Mouse (Mus musculus) heart, adult 9 months (tissue): ENCODE data around the gene Mpzl1.

Source experiments
- DNase-seq, 2 experiments: peaks; one replicate each; pipeline ENCODE4 v3.0.0; 2022; ENCODE audit warnings: low spot score in 2 of 2

The Mpzl1 gene

GRCm38 (mm10) chr1:165614793-165615192 lies 19.5 kb downstream of the Mpzl1 start:
- DNase-seq, result no peak

GRCm38 (mm10) chr1:165613926-165614325 lies 20.4 kb downstream of the Mpzl1 start:
- DNase-seq, result no peak

DNA sequence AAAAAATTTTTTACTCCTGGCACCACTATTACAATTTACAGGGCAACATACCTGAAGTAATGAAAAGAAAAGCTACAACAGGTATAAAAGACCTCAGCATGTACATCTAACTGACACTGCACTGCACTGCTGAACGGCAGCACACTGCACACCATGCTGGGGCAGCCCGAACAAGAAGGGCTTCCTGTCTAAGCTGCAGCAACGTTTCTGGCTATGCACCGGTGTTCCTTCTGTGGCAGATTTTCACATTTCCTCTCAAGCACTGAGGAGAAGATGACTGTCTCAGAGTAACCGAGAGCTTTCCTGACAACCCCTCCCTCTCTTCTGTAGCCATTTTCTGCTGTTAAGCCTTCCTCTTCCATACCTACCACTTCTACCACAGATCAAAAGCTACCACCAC lies 21.6 kb downstream of the Mpzl1 start:
- no peak for DNase-seq

- no peak for DNase-seq
Observed at GRCm38 (mm10) chr1:165610321-165610999, 23.9 kb downstream of the Mpzl1 start.

GRCm38 (mm10) chr1:165609495-165610320 lies 24.6 kb downstream of the Mpzl1 start:
- no peak for DNase-seq

DNA sequence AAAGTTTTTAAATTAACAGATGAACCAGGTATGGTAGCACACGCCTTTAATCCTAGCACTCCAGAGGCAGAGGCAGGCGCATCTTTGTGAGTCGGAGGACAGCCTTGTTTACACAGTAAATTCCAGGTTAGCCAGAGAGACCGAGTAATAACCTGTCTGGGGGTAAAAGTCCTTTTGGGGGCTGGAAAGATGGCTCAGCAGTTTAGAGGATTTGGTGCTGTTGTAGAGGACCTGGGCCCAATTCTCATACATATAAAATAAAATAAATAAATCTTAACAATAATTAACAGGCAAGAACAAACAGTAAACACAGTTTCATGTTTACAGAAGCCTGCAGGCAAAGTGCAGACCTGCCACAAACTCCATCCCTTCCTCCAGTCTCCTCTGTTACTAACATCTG lies 25.4 kb downstream of the Mpzl1 start:
- DNase-seq, result no peak

DNA sequence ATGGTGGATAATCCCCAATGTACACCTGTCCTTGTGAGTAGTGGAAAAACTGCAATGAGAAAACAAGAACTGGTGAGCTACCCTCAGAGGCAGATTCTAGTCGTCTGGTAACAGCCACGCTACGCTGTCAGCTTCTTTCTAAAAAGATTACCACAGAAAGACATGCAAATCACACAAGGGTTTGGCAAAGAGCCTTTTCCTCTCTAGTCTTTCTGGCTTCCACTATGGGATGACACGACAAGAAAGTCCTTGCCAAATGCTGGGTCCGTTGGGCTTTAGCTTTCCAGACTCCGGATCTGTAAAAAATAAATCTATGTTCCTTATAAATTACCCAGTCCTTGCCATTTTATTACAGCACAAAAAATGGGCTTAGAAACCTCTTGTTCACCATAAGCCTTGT lies 28.6 kb downstream of the Mpzl1 start:
- peak in 1 of 2 experiments; percentile 44 for DNase-seq

GRCm38 (mm10) chr1:165605108-165605507 lies 29.2 kb downstream of the Mpzl1 start:
- no peak for DNase-seq

DNA sequence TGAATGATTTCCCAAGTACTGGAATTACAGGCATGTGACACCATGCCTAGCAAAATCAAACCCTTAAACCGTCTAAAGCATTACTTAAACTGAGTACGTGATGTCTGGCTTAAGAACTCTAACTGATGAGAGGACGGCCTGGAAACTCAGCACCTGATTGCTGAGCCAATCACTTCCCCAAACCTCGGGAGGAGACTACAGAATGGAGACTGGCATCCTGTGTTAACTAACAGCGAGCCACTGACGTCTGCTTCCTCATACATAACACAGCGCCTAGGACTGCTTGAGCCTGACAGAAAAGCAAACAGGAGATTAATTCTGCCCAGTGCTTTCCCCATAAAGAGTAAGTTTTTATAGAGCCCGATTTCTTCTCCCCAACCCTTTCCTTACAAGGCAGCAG lies 30.1 kb downstream of the Mpzl1 start:
- no peak for DNase-seq

DNA sequence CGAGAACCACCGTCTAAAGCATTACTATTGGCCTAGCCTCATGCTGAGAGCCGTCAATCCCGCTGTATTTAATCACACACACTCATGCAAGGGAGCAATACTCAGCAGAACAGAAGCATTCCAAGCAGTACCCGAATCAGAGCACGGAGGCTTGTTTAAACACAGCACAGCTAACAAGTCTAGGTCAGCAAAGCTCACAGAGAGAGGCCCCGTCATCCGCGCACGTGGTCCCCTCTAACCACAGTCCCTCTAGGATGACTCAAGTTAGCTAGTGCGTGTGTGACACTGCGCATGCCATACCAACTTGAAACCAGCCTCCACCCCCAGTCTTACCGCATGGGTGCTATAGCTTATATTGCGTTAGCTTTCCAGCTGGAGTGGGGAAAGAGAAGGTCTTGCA lies 31.1 kb downstream of the Mpzl1 start:
- DNase-seq, result no peak

DNA sequence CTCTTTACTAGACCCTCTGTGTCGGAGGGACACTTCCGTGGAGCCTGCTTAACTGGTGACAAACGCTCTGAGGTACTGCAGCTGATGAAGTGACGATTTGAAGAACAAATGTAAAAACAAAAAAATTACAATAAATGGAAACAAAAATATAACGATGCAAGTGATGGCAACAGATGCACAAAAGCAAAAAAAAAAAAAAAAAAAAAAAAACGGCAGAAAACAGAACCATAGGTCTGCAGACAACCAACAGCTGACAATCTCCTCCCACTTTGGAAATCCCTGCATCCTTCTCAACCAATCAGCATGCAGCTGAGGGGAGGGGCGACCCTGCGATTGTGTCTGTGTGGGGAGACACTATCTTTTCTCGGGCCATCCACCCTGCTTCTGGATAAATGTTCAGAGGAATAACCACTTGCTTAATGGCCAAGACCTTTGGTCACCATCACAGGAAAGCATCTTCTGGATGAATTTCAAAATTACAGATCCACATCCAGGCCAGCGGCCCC lies 32.5 kb downstream of the Mpzl1 start:
- no peak for DNase-seq

- no peak for DNase-seq
Observed at GRCm38 (mm10) chr1:165594699-165595421, 39.5 kb downstream of the Mpzl1 start.

DNA sequence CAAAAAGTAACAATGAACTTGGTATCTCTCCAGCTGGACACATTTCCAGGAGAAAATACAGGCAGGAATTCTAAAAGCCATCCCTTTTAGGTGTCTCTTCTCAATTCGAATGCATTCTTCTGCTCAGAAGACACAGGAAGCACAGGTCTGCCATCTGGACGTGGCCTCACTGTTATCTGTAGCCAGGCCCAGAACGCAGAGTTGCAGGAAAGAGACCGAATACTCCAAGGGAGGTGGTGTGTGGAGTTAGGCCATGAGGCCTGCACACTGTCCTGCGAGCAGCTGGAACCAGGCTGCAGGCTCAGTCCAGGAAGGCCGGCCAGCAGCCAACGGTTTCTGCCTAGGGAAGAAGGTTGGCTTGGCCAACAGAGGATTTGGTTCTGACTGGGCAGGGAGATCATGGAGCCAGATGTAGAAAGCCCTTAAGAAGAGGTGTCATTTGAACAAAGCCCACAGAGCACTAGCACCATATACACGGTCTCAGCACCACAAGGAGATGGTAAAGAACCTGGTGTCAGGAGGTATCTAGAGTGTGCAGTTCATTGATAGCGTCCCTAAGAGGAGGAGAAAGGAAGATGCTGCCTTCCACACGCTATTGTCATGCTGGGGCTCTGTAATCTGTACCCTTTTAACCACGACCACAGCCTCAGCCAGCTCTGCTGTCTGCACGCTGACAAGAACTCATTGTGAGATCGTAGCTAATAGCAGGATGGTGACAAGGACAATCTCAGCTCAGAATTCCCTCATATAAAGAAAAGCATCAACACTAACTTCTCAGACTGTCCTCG lies 41.8 kb downstream of the Mpzl1 start:
- DNase-seq, result peak; percentile 32 to 42

DNA sequence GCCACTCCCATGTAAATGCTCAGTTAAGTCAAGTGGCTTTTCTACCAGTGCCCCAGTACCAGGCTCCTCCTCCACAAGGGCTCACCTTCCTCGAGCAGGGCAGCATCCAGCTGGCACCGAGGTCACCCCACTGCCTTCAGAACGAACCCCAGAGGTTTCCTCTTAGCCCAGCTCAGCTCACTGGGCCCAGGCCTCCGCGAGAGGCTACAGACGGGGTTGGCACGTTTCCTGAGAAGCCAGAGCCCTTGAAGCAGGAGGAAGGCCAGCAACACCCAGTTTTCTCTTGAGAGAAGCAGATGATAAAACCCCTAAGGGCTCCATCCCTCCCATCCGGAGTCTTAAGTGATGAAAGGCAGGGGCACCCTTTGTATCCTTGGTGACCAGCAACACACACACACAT lies 43.6 kb downstream of the Mpzl1 start:
- no peak for DNase-seq

DNA sequence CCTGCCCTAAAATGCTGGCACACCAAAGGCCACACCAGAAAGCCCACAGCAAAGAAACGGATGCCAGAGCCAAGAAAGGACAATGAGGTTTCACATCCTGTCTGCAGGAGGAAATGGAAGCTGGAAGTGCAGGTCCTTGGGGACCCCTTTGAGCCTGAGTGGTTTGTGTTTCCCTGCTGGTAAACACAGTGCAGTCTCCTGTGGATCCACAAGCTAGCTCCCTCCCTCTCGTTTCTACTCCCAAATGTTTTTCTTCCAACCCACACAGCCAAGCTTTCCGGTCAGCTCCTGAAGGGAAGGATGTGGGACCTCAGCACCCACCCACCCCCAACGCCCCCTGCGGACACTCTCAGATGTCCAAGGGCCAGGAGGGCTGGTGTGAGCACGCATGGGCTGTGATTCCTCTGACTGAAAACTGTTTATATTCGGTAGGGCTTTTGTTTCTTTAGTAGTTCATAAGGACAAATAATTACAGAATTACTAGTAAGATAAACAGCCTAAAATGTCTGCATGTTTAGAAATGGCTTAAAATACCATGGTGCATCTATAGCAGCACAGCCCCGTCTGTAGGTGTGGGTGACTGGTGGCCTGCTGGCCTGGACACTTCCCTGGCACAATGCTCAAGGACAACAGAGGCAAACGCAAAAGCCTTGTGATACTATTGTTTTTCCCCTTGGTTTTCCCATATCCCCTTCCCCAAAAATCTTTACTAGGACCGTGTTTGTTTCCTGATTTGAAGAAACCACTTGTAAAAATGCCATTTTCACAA lies 44.9 kb downstream of the Mpzl1 start:
- DNase-seq, result peak; percentile 75 to 90

GRCm38 (mm10) chr1:165587845-165588244 lies 46.5 kb downstream of the Mpzl1 start:
- peak in 1 of 2 experiments; percentile 36 for DNase-seq

- no peak for DNase-seq
Observed at GRCm38 (mm10) chr1:165586366-165586765, 48.0 kb downstream of the Mpzl1 start.

GRCm38 (mm10) chr1:165585389-165586104 lies 48.8 kb downstream of the Mpzl1 start:
- peak in 1 of 2 experiments; percentile 18 for DNase-seq

- DNase-seq, result peak; percentile 81 to 90
Observed at GRCm38 (mm10) chr1:165583529-165584184, 50.7 kb downstream of the Mpzl1 start.

GRCm38 (mm10) chr1:165581255-165581654 lies 53.1 kb downstream of the Mpzl1 start:
- no peak for DNase-seq
